Mouse (Mus musculus) embryonic facial prominence, embryonic 11.5 days (tissue): ENCODE results near the gene Slc7a5. TPM values are rescaled to one million over a fixed set of nuclear protein-coding genes. Genes with fewer than 3 reads are reported as not detected.
A peak's percentile ranks its signal among the peaks of the same experiment; 100 is the strongest.

ENCODE experiments used
- ATAC-seq: fragments of 200-750 bp; cut with Nextera tagmentation; replicated peaks from 2 replicates; pipeline ENCODE4 v1.8.0; 2017; ENCODE audit warnings: low read depth; ENCODE audit not compliant: insufficient number of reproducible peaks, low FRiP score, low TSS enrichment
- DNase-seq: peaks from one replicate; pipeline ENCODE4 v3.0.0-alpha.2; 2015; ENCODE audit warnings: low spot score
- H3K27ac ChIP-seq: fragments of 300-500 bp; sonication (generic); replicated peaks from 2 replicates; pipeline ENCODE4 v1.5.1; 2014; ENCODE audit warnings: mild to moderate bottlenecking, low read depth, low read length, control low read depth
- H3K27me3 ChIP-seq: fragments of 300-500 bp; sonication (generic); 2 replicates; pipeline ENCODE4 v1.6.1; 2014; ENCODE audit warnings: mild to moderate bottlenecking, low read length, moderate library complexity, mixed read lengths; ENCODE audit not compliant: control insufficient read depth, insufficient read depth
- H3K36me3 ChIP-seq: fragments of 300-500 bp; sonication (generic); replicated peaks from 2 replicates; pipeline ENCODE4 v1.6.1; 2014; ENCODE audit warnings: low read depth, mild to moderate bottlenecking, low read length, moderate library complexity, mixed read lengths; ENCODE audit not compliant: control insufficient read depth, insufficient read depth
- H3K4me1 ChIP-seq: fragments of 300-500 bp; sonication (generic); 2 replicates; pipeline ENCODE4 v1.6.1; 2014; ENCODE audit warnings: low read length, mixed read lengths; ENCODE audit not compliant: control insufficient read depth, insufficient read depth
- H3K4me2 ChIP-seq: fragments of 300-500 bp; sonication (generic); 2 replicates; pipeline ENCODE4 v1.6.1; 2014; ENCODE audit warnings: low read depth, mild to moderate bottlenecking, control low read depth, low read length, moderate library complexity
- H3K4me3 ChIP-seq: fragments of 300-500 bp; sonication (generic); 2 replicates; pipeline ENCODE4 v1.5.1; 2014; ENCODE audit warnings: low read depth, low read length, control low read depth
- H3K9ac ChIP-seq: fragments of 300-500 bp; sonication (generic); replicated peaks from 2 replicates; pipeline ENCODE4 v1.6.1; 2014; ENCODE audit warnings: mild to moderate bottlenecking, control low read depth, low read length
- H3K9me3 ChIP-seq: fragments of 300-500 bp; sonication (generic); replicated peaks from 2 replicates; pipeline ENCODE4 v1.6.1; 2016; ENCODE audit warnings: mild to moderate bottlenecking, low read length, inconsistent platforms, mixed read lengths; ENCODE audit not compliant: control insufficient read depth
- WGBS: fragments of 180-500 bp; shearing (Covaris S2); extraction: QIAGEN DNeasy Blood & Tissue Kit; methylation state at CpG from one replicate; pipeline ENCODE4 v1.1.7; 2014; 5-methylcytosine and 5-hydroxymethylcytosine counted together
- polyA plus RNA-seq: library from polyadenylated mRNA; unstranded; fragments of >200 nt; fragmentation: Nextera tagmentation; extraction: Ambion mirVana; gene quantifications from 2 replicates; pipeline ENCODE4 v1.2.1, GENCODE M21; 2014

Gene Slc7a5
- polyA plus RNA-seq, 1 experiment from 2014 or later = 17.7 TPM

DNA sequence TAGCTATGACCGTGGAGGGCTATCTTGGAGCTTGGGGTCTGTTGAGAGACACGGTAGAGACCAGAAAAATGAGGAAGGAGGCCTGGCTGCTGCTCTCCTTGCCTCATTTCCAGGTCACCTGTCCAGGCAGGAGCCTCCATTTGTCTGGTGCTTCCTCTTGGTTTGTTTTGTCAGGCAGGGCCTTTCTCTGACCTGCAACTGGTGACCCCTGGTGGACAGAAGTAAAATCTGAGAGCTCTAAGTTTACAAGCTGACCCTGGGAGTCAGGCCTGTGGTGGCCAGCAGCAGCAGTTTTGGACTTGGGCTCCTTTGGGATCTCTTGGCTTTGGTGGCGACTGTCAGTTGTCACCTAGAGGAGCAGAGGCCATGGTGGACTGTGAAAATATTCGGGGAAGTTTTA lies 27.0 kb upstream of the Slc7a5 start:
- Histone ChIP-seq H3K27me3 (no peaks in the 10 kb centered on the region; the same call in 1 of the 2 replicates), H3K27ac (no peak overlapping the region), H3K36me3 (no peaks in the 10 kb centered on the region), H3K9ac (no peak overlapping the region), H3K4me2 (no peak overlapping the region), H3K4me3 (no peak overlapping the region), H3K4me1 (no peaks in the 10 kb centered on the region), H3K9me3 (no peaks in the 10 kb centered on the region)
- 36% methylated on average over 4 of the region's 4 CpGs for WGBS
- ATAC-seq (no peak), DNase-seq (peak; percentile 62)

DNA sequence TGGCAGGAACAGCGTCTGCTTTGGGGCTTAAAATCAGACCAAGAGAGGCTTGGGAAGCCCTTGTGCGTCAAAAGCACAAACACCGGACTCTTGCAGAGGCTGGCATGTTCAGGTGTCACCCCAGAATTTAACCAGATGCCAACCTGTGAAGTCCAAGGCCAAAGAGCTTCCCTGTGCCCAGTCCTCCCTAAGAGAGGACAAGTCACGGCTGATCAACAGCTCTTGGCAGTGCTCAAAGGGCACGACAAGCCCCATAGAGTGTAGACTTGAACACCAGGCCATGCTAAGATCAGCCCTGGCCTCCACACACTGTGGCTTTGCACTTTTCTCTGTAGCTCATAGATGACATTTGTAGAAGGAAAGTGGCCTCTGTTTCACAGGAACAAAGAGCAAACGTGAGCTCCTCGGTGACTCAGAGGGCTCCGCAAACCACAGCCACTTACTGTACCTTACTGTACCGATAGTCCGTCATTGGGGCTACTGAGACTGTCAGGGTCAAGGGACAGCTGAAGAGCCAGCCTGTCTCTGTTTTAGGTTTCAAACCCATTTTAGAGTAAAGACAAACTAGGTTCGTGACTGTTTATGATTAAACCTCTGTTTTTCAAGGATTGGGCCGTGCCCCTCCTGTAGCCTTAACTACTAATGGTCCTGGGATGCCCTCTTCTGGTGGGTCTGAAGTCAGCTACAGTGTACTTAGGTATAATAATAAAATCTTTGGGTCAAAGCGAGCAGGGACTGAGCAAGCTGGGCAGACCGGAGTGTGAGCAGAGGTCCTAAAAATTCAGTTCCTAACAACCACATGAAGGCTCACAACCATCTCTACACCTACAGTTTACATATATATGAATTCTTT lies 25.4 kb upstream of the Slc7a5 start:
- Histone ChIP-seq H3K4me3 (no peak overlapping the region), H3K4me2 (no peak overlapping the region), H3K36me3 (no peaks in the 10 kb centered on the region), H3K9me3 (no peaks in the 10 kb centered on the region), H3K9ac (no peak overlapping the region), H3K27ac (no peak overlapping the region), H3K27me3 (no peaks in the 10 kb centered on the region; the same call in 1 of the 2 replicates), H3K4me1 (no peaks in the 10 kb centered on the region)
- DNase-seq (no peak), ATAC-seq (no peak)
- WGBS = 84% methylated on average over 14 of the region's 14 CpGs

DNA sequence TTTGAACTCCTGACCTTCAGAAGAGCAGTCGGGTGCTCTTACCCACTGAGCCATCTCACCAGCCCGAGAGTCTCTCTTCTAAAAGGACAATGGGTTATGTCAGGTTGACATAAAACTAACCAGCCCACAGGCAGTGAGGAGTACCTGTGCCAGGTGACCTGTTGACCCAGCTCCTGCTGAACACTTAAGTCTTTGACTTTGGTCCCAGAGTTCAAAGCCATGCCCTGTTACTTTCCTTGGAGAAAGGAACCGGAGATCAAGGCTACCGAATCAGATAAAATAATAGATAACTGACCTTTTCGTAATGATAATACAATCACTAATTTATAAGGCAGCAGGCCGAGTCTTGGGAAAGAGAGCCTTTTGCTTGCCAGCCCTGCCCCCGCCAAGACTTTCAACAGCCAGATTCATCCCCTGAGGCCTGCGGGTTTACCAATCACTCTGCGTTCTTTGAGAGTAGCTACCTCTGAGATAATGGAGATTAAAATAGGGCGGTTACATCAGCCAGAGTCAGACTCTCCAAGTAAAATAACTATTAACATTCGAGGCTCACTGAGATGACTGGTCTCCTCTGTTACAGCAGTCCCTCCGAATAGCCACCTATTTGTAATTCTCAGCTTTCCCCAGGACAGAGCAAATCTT lies 24.7 kb upstream of the Slc7a5 start:
- no peak overlapping the region for H3K4me2 ChIP-seq
- H3K9ac ChIP-seq = no peak overlapping the region
- H3K4me3 ChIP-seq = no peak overlapping the region
- WGBS = 75% methylated on average over 12 of the region's 12 CpGs
- no peaks in the 10 kb centered on the region for H3K9me3 ChIP-seq
- no peaks in the 10 kb centered on the region for H3K36me3 ChIP-seq
- no peaks in the 10 kb centered on the region for H3K4me1 ChIP-seq
- H3K27ac ChIP-seq = no peak overlapping the region
- no peak for ATAC-seq
- no peak for DNase-seq
- H3K27me3 ChIP-seq = no peaks in the 10 kb centered on the region; the same call in 1 of the 2 replicates

DNA sequence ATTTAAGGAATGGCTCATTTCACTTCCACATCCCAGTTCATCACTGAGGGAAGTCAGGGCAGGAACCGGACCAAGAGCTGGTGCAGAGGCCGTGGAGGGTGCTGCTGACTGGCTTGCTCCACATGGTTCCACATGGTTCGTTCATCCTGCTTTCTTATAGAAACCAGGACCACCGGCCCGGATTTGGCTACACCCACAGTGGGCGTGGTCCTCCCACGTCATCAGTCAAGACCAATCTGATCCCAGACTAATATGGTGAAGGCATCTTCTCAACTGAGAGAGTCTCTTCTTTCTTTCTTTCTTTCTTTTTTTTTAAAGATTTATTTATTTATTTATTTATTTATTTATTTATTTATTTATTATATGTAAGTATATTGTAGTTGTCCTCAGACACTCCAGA lies 24.1 kb upstream of the Slc7a5 start:
- WGBS = 86% methylated on average over 7 of the region's 7 CpGs

DNA sequence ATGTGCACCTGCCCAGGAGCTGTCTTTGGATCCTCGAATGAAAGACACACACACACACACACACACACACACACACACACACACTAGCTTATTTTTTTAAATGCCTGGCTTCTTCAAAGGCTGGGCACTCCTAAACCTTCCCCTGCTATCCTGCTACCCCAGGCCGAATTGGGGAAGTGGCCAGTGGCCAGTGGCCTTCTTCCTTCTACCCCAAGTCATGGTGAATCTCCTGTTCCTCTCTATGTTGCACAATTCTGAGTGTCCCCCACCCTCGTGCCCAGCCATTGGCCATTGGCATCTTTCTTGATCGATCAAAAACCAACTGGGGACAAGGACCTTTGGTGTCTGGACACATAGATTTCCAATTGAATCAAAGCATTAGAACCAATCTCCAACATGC lies 22.6 kb upstream of the Slc7a5 start:
- H3K4me3 ChIP-seq = no peak overlapping the region
- H3K4me1 ChIP-seq = no peaks in the 10 kb centered on the region
- ATAC-seq = no peak
- no peaks in the 10 kb centered on the region for H3K27me3 ChIP-seq
- 76% methylated on average over 4 of the region's 4 CpGs for WGBS
- no peak for DNase-seq
- no peak overlapping the region for H3K27ac ChIP-seq
- H3K9ac ChIP-seq = no peak overlapping the region
- no peaks in the 10 kb centered on the region for H3K36me3 ChIP-seq
- H3K9me3 ChIP-seq = no peaks in the 10 kb centered on the region
- H3K4me2 ChIP-seq = no peak overlapping the region

More for the DNA sequence above, 24.1 kb upstream of the Slc7a5 start:
- no peaks in the 10 kb centered on the region for H3K9me3 ChIP-seq
- H3K27ac ChIP-seq = no peak overlapping the region
- ATAC-seq (no peak), DNase-seq (no peak)
- H3K4me2 ChIP-seq = no peak overlapping the region
- H3K4me3 ChIP-seq = no peak overlapping the region
- no peaks in the 10 kb centered on the region for H3K4me1 ChIP-seq
- H3K27me3 ChIP-seq = no peaks in the 10 kb centered on the region; the same call in 1 of the 2 replicates
- H3K36me3 ChIP-seq = no peaks in the 10 kb centered on the region
- no peak overlapping the region for H3K9ac ChIP-seq

DNA sequence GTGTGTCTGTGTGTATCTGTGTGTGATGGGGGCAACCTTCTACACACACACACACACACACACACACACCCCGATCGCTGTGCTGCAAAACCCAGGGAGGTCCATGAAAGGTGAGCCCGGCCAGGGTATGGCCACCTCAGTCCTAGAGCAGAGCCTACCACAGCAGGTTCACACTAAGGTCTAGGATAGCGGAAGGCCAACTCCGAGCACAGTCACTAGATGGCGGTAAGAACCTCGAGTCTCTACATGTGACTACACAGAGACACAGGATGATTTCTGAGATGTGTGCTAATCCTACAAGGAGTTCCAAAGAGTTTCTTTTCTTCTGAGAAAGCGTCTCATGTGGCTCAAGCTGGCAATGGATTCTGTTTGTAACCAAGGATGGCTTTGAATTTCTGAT lies 19.8 kb upstream of the Slc7a5 start:
- Histone ChIP-seq H3K27me3 (no peaks in the 10 kb centered on the region), H3K4me3 (no peak overlapping the region), H3K4me2 (no peak overlapping the region), H3K4me1 (no peaks in the 10 kb centered on the region), H3K36me3 (no peaks in the 10 kb centered on the region), H3K9me3 (no peaks in the 10 kb centered on the region), H3K27ac (no peak overlapping the region), H3K9ac (no peak overlapping the region)
- DNase-seq = peak; percentile 72
- ATAC-seq = no peak
- WGBS = 46% methylated on average over 8 of the region's 8 CpGs

DNA sequence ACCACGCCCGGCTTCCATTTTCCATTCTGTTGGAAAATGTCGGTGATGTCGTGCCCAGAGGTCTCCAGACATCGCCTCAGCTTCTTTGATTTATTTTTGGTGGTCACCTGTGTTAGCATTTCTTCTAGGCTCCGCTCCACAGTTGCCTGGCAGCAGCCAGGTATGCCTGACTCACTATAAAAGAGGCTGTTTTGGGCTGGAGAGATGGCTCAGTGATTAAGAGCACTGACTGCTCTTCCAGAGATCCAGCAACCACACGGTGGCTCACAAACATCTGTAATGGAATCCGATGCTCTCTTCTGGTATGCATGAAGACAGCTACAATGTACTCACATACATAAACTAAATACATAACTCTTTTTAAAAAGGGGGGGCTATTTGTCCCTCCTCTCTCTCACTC lies 18.8 kb upstream of the Slc7a5 start:
- no peak overlapping the region for H3K27ac ChIP-seq
- no peaks in the 10 kb centered on the region for H3K36me3 ChIP-seq
- no peak overlapping the region for H3K9ac ChIP-seq
- WGBS = 70% methylated on average over 8 of the region's 8 CpGs
- no peak overlapping the region for H3K4me2 ChIP-seq
- ATAC-seq (no peak), DNase-seq (no peak)
- H3K9me3 ChIP-seq = no peaks in the 10 kb centered on the region
- no peaks in the 10 kb centered on the region for H3K27me3 ChIP-seq
- H3K4me1 ChIP-seq = no peaks in the 10 kb centered on the region
- H3K4me3 ChIP-seq = no peak overlapping the region

DNA sequence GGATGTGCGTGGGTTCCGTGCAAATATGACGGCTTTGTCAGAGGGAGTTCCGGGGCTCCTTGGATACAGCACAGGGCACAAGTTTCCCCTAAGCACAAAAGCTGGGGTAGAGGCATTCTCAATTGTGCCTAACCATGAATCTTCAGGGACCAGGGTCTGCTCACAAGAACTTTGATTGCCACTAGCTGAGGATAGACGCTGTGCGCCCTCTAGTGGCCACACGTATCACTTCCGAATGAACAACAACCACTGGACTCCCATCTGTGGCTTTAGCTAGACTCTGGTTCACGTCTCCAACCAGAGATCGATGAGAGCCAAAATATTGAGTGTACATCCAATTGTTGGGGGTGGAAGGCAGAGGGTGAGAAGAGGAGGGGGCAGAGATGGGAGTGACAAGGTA lies 18.1 kb upstream of the Slc7a5 start:
- Histone ChIP-seq H3K4me3 (no peak overlapping the region), H3K27me3 (no peaks in the 10 kb centered on the region), H3K36me3 (no peaks in the 10 kb centered on the region), H3K4me2 (no peak overlapping the region), H3K27ac (no peak overlapping the region), H3K9me3 (no peaks in the 10 kb centered on the region), H3K4me1 (no peaks in the 10 kb centered on the region), H3K9ac (no peak overlapping the region)
- 32% methylated on average over 10 of the region's 10 CpGs for WGBS
- ATAC-seq = no peak
- DNase-seq = peak; percentile 90
